Mouse (Mus musculus) liver, adult (tissue): ENCODE measurements around the gene Ifna7.
"Not testable (repeated sequence)": the region's sequence is repeated elsewhere in the genome, so short reads cannot be mapped to it uniquely, and the experiment has no call there.

Experiments used
- GATA4 ChIP-seq: IDR thresholded peaks from 2 replicates; pipeline ENCODE4 v1.6.1; 2014; ENCODE audit warnings: mild to moderate bottlenecking, low read length; ENCODE audit not compliant: insufficient replicate concordance

The Ifna7 gene

GRCm38 (mm10) chr4:88815928-88816327 lies at the start of gene Ifna7:
Gene Ifna7 (plus strand): TSS chr4:88816228.
- no peak for TF ChIP-seq GATA4

GRCm38 (mm10) chr4:88773534-88773933 lies 42.5 kb upstream of the Ifna7 start, which contains the start of gene Gm13290:
Gene Gm13290 (plus strand): TSS chr4:88773834.
- not testable (repeated sequence) for TF ChIP-seq GATA4

GRCm38 (mm10) chr4:88776622-88777021 lies 39.4 kb upstream of the Ifna7 start, which contains the start of gene Gm13289:
Gene Gm13289 (plus strand): TSS chr4:88776922.
- not testable (repeated sequence) for TF ChIP-seq GATA4

GRCm38 (mm10) chr4:88779550-88779949 lies 36.5 kb upstream of the Ifna7 start, which contains the start of gene Gm13272:
Gene Gm13272 (plus strand): TSS chr4:88779850.
- not testable (repeated sequence) for TF ChIP-seq GATA4

GRCm38 (mm10) chr4:88781831-88782230 lies 34.2 kb upstream of the Ifna7 start, which contains the start of gene Ifnz:
Gene Ifnz (plus strand): TSS chr4:88782131.
- not testable (repeated sequence) for TF ChIP-seq GATA4

GRCm38 (mm10) chr4:88785409-88785808 lies 30.6 kb upstream of the Ifna7 start, which contains the start of gene Gm13276:
Gene Gm13276 (plus strand): TSS chr4:88785709.
- TF ChIP-seq GATA4: not testable (repeated sequence)

- not testable (repeated sequence) for TF ChIP-seq GATA4
Measured at GRCm38 (mm10) chr4:88788402-88788801, 27.6 kb upstream of the Ifna7 start, which contains the start of gene Gm13277. Gene Gm13277 (plus strand): TSS chr4:88788632.

GRCm38 (mm10) chr4:88791250-88791649 lies 24.8 kb upstream of the Ifna7 start, which contains the start of gene Gm13278:
Gene Gm13278 (plus strand): TSS chr4:88791550.
- TF ChIP-seq GATA4: not testable (repeated sequence)

- not testable (repeated sequence) for TF ChIP-seq GATA4
Measured at GRCm38 (mm10) chr4:88793936-88794675, 21.9 kb upstream of the Ifna7 start, which contains the start of gene Gm13275. Gene Gm13275 (plus strand): TSS chr4:88794487.

- TF ChIP-seq GATA4: not testable (repeated sequence)
Measured at GRCm38 (mm10) chr4:88797097-88797496, 18.9 kb upstream of the Ifna7 start, which contains the start of gene Gm13279. Gene Gm13279 (plus strand): TSS chr4:88797397.

GRCm38 (mm10) chr4:88799365-88799764 lies 16.7 kb upstream of the Ifna7 start, which contains the start of gene Gm13285:
Gene Gm13285 (plus strand): TSS chr4:88799665.
- not testable (repeated sequence) for TF ChIP-seq GATA4

GRCm38 (mm10) chr4:88802954-88803353 lies 13.1 kb upstream of the Ifna7 start, which contains the start of gene Gm13287:
Gene Gm13287 (plus strand): TSS chr4:88803254.
- not testable (repeated sequence) for TF ChIP-seq GATA4

GRCm38 (mm10) chr4:88805231-88805630 lies 10.8 kb upstream of the Ifna7 start, which contains the start of gene Gm13288:
Gene Gm13288 (plus strand): TSS chr4:88805531.
- TF ChIP-seq GATA4: not testable (repeated sequence)

GRCm38 (mm10) chr4:88819659-88820058 lies 3.6 kb downstream of the Ifna7 start, which contains the start of gene Ifna11:
Gene Ifna11 (plus strand): TSS chr4:88819959.
- no peak for TF ChIP-seq GATA4

- TF ChIP-seq GATA4: no peak
Measured at GRCm38 (mm10) chr4:88822995-88823394, 7.0 kb downstream of the Ifna7 start.

- TF ChIP-seq GATA4: not testable (repeated sequence)
Measured at GRCm38 (mm10) chr4:88827116-88827515, 11.1 kb downstream of the Ifna7 start, which contains the start of gene Ifna6. Gene Ifna6 (plus strand): TSS chr4:88827416.
